Mouse (Mus musculus): ENCODE results near the gene Gsdma3. TPM values are rescaled to one million over a fixed set of nuclear protein-coding genes. Genes with fewer than 3 reads are reported as not detected.

Gsdma3 gene
- polyA plus RNA-seq, 1 experiment: not detected

DNA sequence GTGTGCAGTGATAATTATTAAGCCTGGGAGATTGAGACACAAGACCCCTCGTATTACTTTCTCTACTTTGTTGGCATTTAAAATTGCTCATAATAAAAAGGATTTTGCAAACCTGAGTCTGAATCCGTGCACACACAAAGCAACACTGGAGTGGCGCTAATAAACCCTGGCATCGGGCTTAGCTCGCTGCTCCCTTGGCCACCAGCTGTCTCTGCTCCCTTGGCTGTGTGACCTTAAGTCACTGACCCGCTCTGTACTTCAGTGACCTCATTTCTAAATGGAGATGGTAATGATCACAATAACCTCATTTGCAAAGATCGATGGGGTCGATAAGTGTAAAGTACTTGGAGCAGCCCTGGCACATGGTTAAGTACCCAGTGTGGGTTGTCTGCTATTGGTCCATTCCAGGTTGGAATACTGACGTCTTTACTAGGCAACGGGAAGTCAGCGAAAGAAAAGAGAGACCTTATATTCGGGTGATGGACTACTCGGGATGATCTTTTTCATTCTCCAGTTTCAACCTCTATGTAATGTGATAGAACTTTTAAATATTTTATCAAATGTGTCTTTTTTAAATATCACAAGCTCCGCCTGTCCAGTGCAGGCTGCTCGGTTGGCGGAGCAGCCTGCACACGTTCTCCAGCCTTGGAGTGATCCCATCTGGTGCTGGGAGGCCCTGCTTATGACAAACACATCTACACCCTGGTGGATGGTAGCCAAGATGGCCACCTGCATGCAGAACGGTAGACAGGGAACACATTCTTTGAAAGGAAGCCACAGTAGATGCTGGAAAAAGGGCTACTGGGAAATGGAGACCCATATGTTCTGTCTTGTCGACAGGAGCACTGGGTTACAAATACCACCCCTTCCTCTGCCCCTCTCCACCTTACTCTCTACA, 35.4 kb upstream of the Gsdma3 start:
- H3K79me3 ChIP-seq (ENCODE audit: low read depth): peaks cover 4% of the 10 kb centered on the region
- no peak overlapping the region for H3K4me3 ChIP-seq (ENCODE audit: insufficient read depth, poor library complexity, severe bottlenecking)
- no peak overlapping the region for H3ac ChIP-seq (ENCODE audit: control insufficient read depth, insufficient read length, low read depth)
- TF ChIP-seq MAX (IDR thresholded peaks at IDR 0.05): no peak
- TF ChIP-seq CEBPB (IDR thresholded peaks at IDR 0.05; ENCODE audit: low read depth): no peak
- no peak for TF ChIP-seq FOSL1 (IDR thresholded peaks at IDR 0.05; ENCODE audit: insufficient read depth, low read length, poor library complexity, severe bottlenecking)
- no peak for TF ChIP-seq USF1 (IDR thresholded peaks at IDR 0.05; ENCODE audit: low read depth)
- no peak for TF ChIP-seq MYOD1 (IDR thresholded peaks at IDR 0.05; ENCODE audit: control insufficient read depth, insufficient read length, low read depth)
- no peak for TF ChIP-seq MYOG (IDR thresholded peaks at IDR 0.05; ENCODE audit: control insufficient read depth, extremely low read depth, insufficient read length)
- TF ChIP-seq CTCF (IDR thresholded peaks at IDR 0.05; ENCODE audit: control insufficient read depth, insufficient read depth, insufficient read length): no peak
- H3K36me3 ChIP-seq (ENCODE audit: control insufficient read depth, insufficient read depth): no peaks in the 10 kb centered on the region
- H3K79me2 ChIP-seq (ENCODE audit: control insufficient read depth, insufficient read depth): peaks cover 11% of the 10 kb centered on the region
- peaks cover 48% of the 10 kb centered on the region for H3K27me3 ChIP-seq (ENCODE audit: control insufficient read depth, insufficient read depth, insufficient read length)

- H3K27me3 ChIP-seq (ENCODE audit: control insufficient read depth, insufficient read depth, insufficient read length): peaks cover 71% of the 10 kb centered on the region
- H3K4me3 ChIP-seq (ENCODE audit: insufficient read depth, poor library complexity, severe bottlenecking): no peak overlapping the region
- TF ChIP-seq MYOG (IDR thresholded peaks at IDR 0.05; ENCODE audit: control insufficient read depth, extremely low read depth, insufficient read length) (no peak), CTCF (IDR thresholded peaks at IDR 0.05; ENCODE audit: control insufficient read depth, insufficient read depth, insufficient read length) (no peak), MAX (IDR thresholded peaks at IDR 0.05) (no peak), FOSL1 (IDR thresholded peaks at IDR 0.05; ENCODE audit: insufficient read depth, low read length, poor library complexity, severe bottlenecking) (no peak), USF1 (IDR thresholded peaks at IDR 0.05; ENCODE audit: low read depth) (no peak), CEBPB (IDR thresholded peaks at IDR 0.05; ENCODE audit: low read depth) (no peak), MYOD1 (IDR thresholded peaks at IDR 0.05; ENCODE audit: control insufficient read depth, insufficient read length, low read depth) (no peak)
Observed at GRCm38 (mm10) chr11:98595021-98595420, 31.1 kb upstream of the Gsdma3 start.

GRCm38 (mm10) chr11:98595473-98595872, 30.7 kb upstream of the Gsdma3 start:
- Histone ChIP-seq H3K79me3 (ENCODE audit: low read depth) (no peaks in the 10 kb centered on the region), H3K27me3 (ENCODE audit: control insufficient read depth, insufficient read depth, insufficient read length) (peaks cover 76% of the 10 kb centered on the region), H3K4me3 (ENCODE audit: insufficient read depth, poor library complexity, severe bottlenecking) (no peak overlapping the region), H3K36me3 (ENCODE audit: control insufficient read depth, insufficient read depth) (no peaks in the 10 kb centered on the region), H3K79me2 (ENCODE audit: control insufficient read depth, insufficient read depth) (no peaks in the 10 kb centered on the region), H3ac (ENCODE audit: control insufficient read depth, insufficient read length, low read depth) (no peak overlapping the region)
- no peak for TF ChIP-seq USF1 (IDR thresholded peaks at IDR 0.05; ENCODE audit: low read depth)
- TF ChIP-seq MYOG (IDR thresholded peaks at IDR 0.05; ENCODE audit: control insufficient read depth, extremely low read depth, insufficient read length): no peak
- peak; percentile 41 for TF ChIP-seq MYOD1 (IDR thresholded peaks at IDR 0.05; ENCODE audit: control insufficient read depth, insufficient read length, low read depth)

More at GRCm38 (mm10) chr11:98595021-98595420, 31.1 kb upstream of the Gsdma3 start:
- no peak overlapping the region for H3ac ChIP-seq (ENCODE audit: control insufficient read depth, insufficient read length, low read depth)
- no peaks in the 10 kb centered on the region for H3K79me3 ChIP-seq (ENCODE audit: low read depth)
- H3K79me2 ChIP-seq (ENCODE audit: control insufficient read depth, insufficient read depth): no peaks in the 10 kb centered on the region
- H3K36me3 ChIP-seq (ENCODE audit: control insufficient read depth, insufficient read depth): no peaks in the 10 kb centered on the region

- H3ac ChIP-seq (ENCODE audit: control insufficient read depth, insufficient read length, low read depth): no peak overlapping the region
- no peaks in the 10 kb centered on the region for H3K36me3 ChIP-seq (ENCODE audit: control insufficient read depth, insufficient read depth)
- peaks cover 76% of the 10 kb centered on the region for H3K27me3 ChIP-seq (ENCODE audit: control insufficient read depth, insufficient read depth, insufficient read length)
- no peak overlapping the region for H3K4me3 ChIP-seq (ENCODE audit: insufficient read depth, poor library complexity, severe bottlenecking)
- TF ChIP-seq MYOD1 (IDR thresholded peaks at IDR 0.05; ENCODE audit: control insufficient read depth, insufficient read length, low read depth) (no peak), USF1 (IDR thresholded peaks at IDR 0.05; ENCODE audit: low read depth) (no peak), MYOG (IDR thresholded peaks at IDR 0.05; ENCODE audit: control insufficient read depth, extremely low read depth, insufficient read length) (no peak), FOSL1 (IDR thresholded peaks at IDR 0.05; ENCODE audit: insufficient read depth, low read length, poor library complexity, severe bottlenecking) (no peak), CTCF (IDR thresholded peaks at IDR 0.05; ENCODE audit: control insufficient read depth, insufficient read depth, insufficient read length) (no peak), MAX (IDR thresholded peaks at IDR 0.05) (no peak), CEBPB (IDR thresholded peaks at IDR 0.05; ENCODE audit: low read depth) (no peak)
- no peaks in the 10 kb centered on the region for H3K79me3 ChIP-seq (ENCODE audit: low read depth)
- no peaks in the 10 kb centered on the region for H3K79me2 ChIP-seq (ENCODE audit: control insufficient read depth, insufficient read depth)
Observed at GRCm38 (mm10) chr11:98595955-98596354, 30.2 kb upstream of the Gsdma3 start.

- no peak for TF ChIP-seq MYOD1 (IDR thresholded peaks at IDR 0.05; ENCODE audit: control insufficient read depth, insufficient read length, low read depth)
- peak; percentile 43 for TF ChIP-seq CTCF (IDR thresholded peaks at IDR 0.05; ENCODE audit: control insufficient read depth, insufficient read depth, insufficient read length)
- H3K79me2 ChIP-seq (ENCODE audit: control insufficient read depth, insufficient read depth): no peaks in the 10 kb centered on the region
- H3K27me3 ChIP-seq (ENCODE audit: control insufficient read depth, insufficient read depth, insufficient read length): peaks cover 77% of the 10 kb centered on the region
Observed at GRCm38 (mm10) chr11:98597363-98597762, 28.8 kb upstream of the Gsdma3 start.

GRCm38 (mm10) chr11:98597991-98598390, 28.2 kb upstream of the Gsdma3 start, which contains the start of gene Lrrc3c:
TSS of gene Lrrc3c (plus strand) at chr11:98598291.
- H3K27me3 ChIP-seq (ENCODE audit: control insufficient read depth, insufficient read depth, insufficient read length): peaks cover 75% of the 10 kb centered on the region
- no peak within 1 kb of the TSS for H3ac ChIP-seq (ENCODE audit: control insufficient read depth, insufficient read length, low read depth)
- no peak within 1 kb of the TSS for H3K4me3 ChIP-seq (ENCODE audit: insufficient read depth, poor library complexity, severe bottlenecking)
- no peaks in the 10 kb centered on the region for H3K36me3 ChIP-seq (ENCODE audit: control insufficient read depth, insufficient read depth)
- H3K79me2 ChIP-seq (ENCODE audit: control insufficient read depth, insufficient read depth): no peaks in the 10 kb centered on the region
- TF ChIP-seq CTCF (IDR thresholded peaks at IDR 0.05; ENCODE audit: control insufficient read depth, insufficient read depth, insufficient read length) (no peak), MYOD1 (IDR thresholded peaks at IDR 0.05; ENCODE audit: control insufficient read depth, insufficient read length, low read depth) (no peak), CEBPB (IDR thresholded peaks at IDR 0.05; ENCODE audit: low read depth) (no peak)
- no peaks in the 10 kb centered on the region for H3K79me3 ChIP-seq (ENCODE audit: low read depth)

More at GRCm38 (mm10) chr11:98597363-98597762, 28.8 kb upstream of the Gsdma3 start:
- Histone ChIP-seq H3ac (ENCODE audit: control insufficient read depth, insufficient read length, low read depth) (no peak overlapping the region), H3K36me3 (ENCODE audit: control insufficient read depth, insufficient read depth) (no peaks in the 10 kb centered on the region), H3K79me3 (ENCODE audit: low read depth) (no peaks in the 10 kb centered on the region), H3K4me3 (ENCODE audit: insufficient read depth, poor library complexity, severe bottlenecking) (no peak overlapping the region)
